Mouse (Mus musculus): ENCODE results near the gene Olfr54.
A peak's percentile ranks its signal among the peaks of the same experiment; 100 is the strongest.
"Not testable (repeated sequence)": the region's sequence is repeated elsewhere in the genome, so short reads cannot be mapped to it uniquely, and the experiment has no call there.

The Olfr54 gene

GRCm38 (mm10) chr11:51013936-51014335, at the start of gene Olfr54:
TSS of gene Olfr54 (plus strand) at chr11:51014236.
- no peak for DNase-seq (ENCODE audit: low spot score in 2 of 2)

GRCm38 (mm10) chr11:50964886-50965285, 49.1 kb upstream of the Olfr54 start:
- DNase-seq (ENCODE audit: low spot score in 2 of 2) = no peak

- no peak for DNase-seq (ENCODE audit: low spot score in 2 of 2)
Observed at GRCm38 (mm10) chr11:50966230-50966629, 47.8 kb upstream of the Olfr54 start, which contains the start of gene Olfr1378. TSS of gene Olfr1378 (plus strand) at chr11:50966530.

GRCm38 (mm10) chr11:50977216-50977615, 36.8 kb upstream of the Olfr54 start:
- DNase-seq (ENCODE audit: low spot score in 2 of 2) = no peak

- DNase-seq (ENCODE audit: low spot score in 2 of 2) = no peak
Observed at GRCm38 (mm10) chr11:50981667-50982066, 32.4 kb upstream of the Olfr54 start, which contains the start of gene Olfr1377. TSS of gene Olfr1377 (plus strand) at chr11:50981967.

- DNase-seq (ENCODE audit: low spot score in 2 of 2) = no peak
Observed at GRCm38 (mm10) chr11:51003296-51003695, 10.7 kb upstream of the Olfr54 start, which contains the start of gene Olfr51. TSS of gene Olfr51 (plus strand) at chr11:51003596.

GRCm38 (mm10) chr11:51011821-51012220, 2.2 kb upstream of the Olfr54 start:
- peak in 1 of 2 experiments; percentile 52 for DNase-seq (ENCODE audit: low spot score in 2 of 2)

GRCm38 (mm10) chr11:51016341-51016740, 2.3 kb downstream of the Olfr54 start:
- no peak for DNase-seq (ENCODE audit: low spot score in 2 of 2)

- DNase-seq (ENCODE audit: low spot score in 2 of 2) = not testable (repeated sequence)
Observed at GRCm38 (mm10) chr11:51026811-51027210, 12.8 kb downstream of the Olfr54 start.

- DNase-seq (ENCODE audit: low spot score in 2 of 2) = not testable (repeated sequence)
Observed at GRCm38 (mm10) chr11:51029381-51029780, 15.3 kb downstream of the Olfr54 start.

GRCm38 (mm10) chr11:51030225-51030624, 16.2 kb downstream of the Olfr54 start:
- no peak for DNase-seq (ENCODE audit: low spot score in 2 of 2)

- peak in 1 of 2 experiments; percentile 38 for DNase-seq (ENCODE audit: low spot score in 2 of 2)
Observed at GRCm38 (mm10) chr11:51032851-51033250, 18.8 kb downstream of the Olfr54 start.

GRCm38 (mm10) chr11:51034141-51034540, 20.1 kb downstream of the Olfr54 start:
- DNase-seq (ENCODE audit: low spot score in 2 of 2) = not testable (repeated sequence)

- DNase-seq (ENCODE audit: low spot score in 2 of 2) = peak in 1 of 2 experiments; percentile 34
Observed at GRCm38 (mm10) chr11:51035951-51036350, 21.9 kb downstream of the Olfr54 start.

- DNase-seq (ENCODE audit: low spot score in 2 of 2) = not testable (repeated sequence)
Observed at GRCm38 (mm10) chr11:51044776-51045175, 30.7 kb downstream of the Olfr54 start.

- DNase-seq (ENCODE audit: low spot score in 2 of 2) = not testable (repeated sequence)
Observed at GRCm38 (mm10) chr11:51047809-51048208, 33.8 kb downstream of the Olfr54 start, which contains the start of gene Olfr1375. TSS of gene Olfr1375 (plus strand) at chr11:51048109.

- no peak for DNase-seq (ENCODE audit: low spot score in 2 of 2)
Observed at GRCm38 (mm10) chr11:51051678-51052077, 37.6 kb downstream of the Olfr54 start.

- DNase-seq (ENCODE audit: low spot score in 2 of 2) = peak in 1 of 2 experiments; percentile 32
Observed at GRCm38 (mm10) chr11:51053230-51053629, 39.2 kb downstream of the Olfr54 start.

- peak; percentile 45 to 68 for DNase-seq (ENCODE audit: low spot score in 2 of 2)
Observed at GRCm38 (mm10) chr11:51059151-51059571, 45.1 kb downstream of the Olfr54 start, which contains the start of gene Zfp354a. TSS of gene Zfp354a (plus strand) at chr11:51059257.

- no peak for DNase-seq (ENCODE audit: low spot score in 2 of 2)
Observed at GRCm38 (mm10) chr11:51059640-51060039, 45.6 kb downstream of the Olfr54 start.

GRCm38 (mm10) chr11:51060981-51061380, 46.9 kb downstream of the Olfr54 start:
- DNase-seq (ENCODE audit: low spot score in 2 of 2) = no peak

GRCm38 (mm10) chr11:51063276-51063675, 49.2 kb downstream of the Olfr54 start:
- no peak for DNase-seq (ENCODE audit: low spot score in 2 of 2)

GRCm38 (mm10) chr11:51063841-51064240, 49.8 kb downstream of the Olfr54 start:
- no peak for DNase-seq (ENCODE audit: low spot score in 2 of 2)
